Mouse (Mus musculus): ENCODE measurements around the gene Rcsd1. TPM values are rescaled to one million over a fixed set of nuclear protein-coding genes. Genes with fewer than 3 reads are reported as not detected.

The Rcsd1 gene
- polyA plus RNA-seq, 1 experiment from 2014 or later, result 14.9 TPM

DNA sequence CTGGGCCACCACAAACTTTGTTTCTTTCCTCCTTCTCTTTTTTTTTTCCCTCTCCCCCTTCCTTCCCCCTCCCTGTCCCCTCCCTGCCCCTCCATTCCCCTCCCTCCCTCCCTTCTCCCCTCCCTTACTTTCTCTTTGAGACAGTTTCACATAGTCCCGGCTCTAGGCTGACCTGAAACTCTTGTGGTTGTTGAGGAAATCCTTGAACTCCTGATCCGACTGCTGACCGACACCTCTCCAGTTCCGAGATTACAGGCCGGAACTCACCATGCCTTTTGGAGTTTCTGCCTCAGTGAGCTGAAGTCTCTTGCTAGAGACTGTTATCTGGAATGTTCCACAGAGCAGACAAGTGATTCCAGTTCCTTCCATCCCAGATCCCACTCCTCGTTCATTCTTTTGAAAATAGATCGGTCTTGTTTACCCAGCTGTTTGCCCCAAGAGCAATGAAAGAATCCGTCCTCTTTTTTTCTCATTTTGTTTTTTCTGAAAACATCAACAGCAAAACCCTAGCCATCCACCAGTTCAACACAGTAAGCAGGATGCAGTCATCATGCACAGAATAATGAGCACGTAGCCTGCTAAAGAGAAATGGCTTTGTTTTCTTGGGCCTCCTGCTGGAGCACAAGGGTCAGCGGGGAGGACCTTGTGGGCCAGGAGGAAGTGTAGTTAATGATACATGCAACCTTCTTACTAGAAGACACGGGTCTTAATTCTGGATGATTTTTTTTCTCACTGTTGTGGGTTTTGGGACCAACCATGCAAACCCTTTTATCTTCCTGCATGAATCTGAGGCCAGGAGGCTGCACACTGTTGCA is 14.9 kb upstream of the Rcsd1 start:
- Histone ChIP-seq H3K4me2 (ENCODE audit: low read depth, low read length) (no peak overlapping the region), H3K27me3 (replicated peaks; ENCODE audit: control insufficient read depth, insufficient read depth, low read length) (no peaks in the 10 kb centered on the region), H3K36me3 (ENCODE audit: control insufficient read depth, insufficient read depth, low read length) (no peaks in the 10 kb centered on the region), H3K4me3 (ENCODE audit: low read depth, low read length) (no peak overlapping the region), H3K4me1 (ENCODE audit: control insufficient read depth, insufficient read depth, low read length) (no peaks in the 10 kb centered on the region), H3K9me3 (ENCODE audit: control insufficient read depth, low read length) (no peaks in the 10 kb centered on the region), H3K9ac (ENCODE audit: low read depth, low read length) (no peak overlapping the region), H3K27ac (replicated peaks; ENCODE audit: low read depth, low read length) (no peak overlapping the region)
- DNase-seq (ENCODE audit: low spot score) (no peak), ATAC-seq (ENCODE audit: low read depth) (no peak)
- WGBS, result 48% methylated on average over 11 of the region's 11 CpGs

GRCm38 (mm10) chr1:165722531-165723123 is 13.1 kb upstream of the Rcsd1 start:
- DNase-seq (ENCODE audit: low spot score) (no peak), ATAC-seq (ENCODE audit: low read depth) (no peak)
- H3K4me2 ChIP-seq (ENCODE audit: low read depth, low read length), result no peak overlapping the region
- no peaks in the 10 kb centered on the region for H3K27me3 ChIP-seq (replicated peaks; ENCODE audit: control insufficient read depth, insufficient read depth, low read length)
- no peaks in the 10 kb centered on the region for H3K36me3 ChIP-seq (ENCODE audit: control insufficient read depth, insufficient read depth, low read length)
- H3K9ac ChIP-seq (ENCODE audit: low read depth, low read length), result no peak overlapping the region
- H3K27ac ChIP-seq (replicated peaks; ENCODE audit: low read depth, low read length), result no peak overlapping the region
- H3K4me1 ChIP-seq (ENCODE audit: control insufficient read depth, insufficient read depth, low read length), result peaks cover 12% of the 10 kb centered on the region
- H3K4me3 ChIP-seq (ENCODE audit: low read depth, low read length), result no peak overlapping the region
- 86% methylated on average over 9 of the region's 9 CpGs for WGBS
- H3K9me3 ChIP-seq (ENCODE audit: control insufficient read depth, low read length), result no peaks in the 10 kb centered on the region

- DNase-seq (ENCODE audit: low spot score) (no peak), ATAC-seq (ENCODE audit: low read depth) (no peak)
- Histone ChIP-seq H3K9ac (ENCODE audit: low read depth, low read length) (no peak overlapping the region), H3K4me1 (ENCODE audit: control insufficient read depth, insufficient read depth, low read length) (peaks cover 14% of the 10 kb centered on the region), H3K36me3 (ENCODE audit: control insufficient read depth, insufficient read depth, low read length) (no peaks in the 10 kb centered on the region), H3K27ac (replicated peaks; ENCODE audit: low read depth, low read length) (peak overlapping the region; percentile 46; the same call in 1 of the 2 replicates), H3K4me2 (ENCODE audit: low read depth, low read length) (peak overlapping the region; percentile 4; the same call in 1 of the 2 replicates), H3K9me3 (ENCODE audit: control insufficient read depth, low read length) (no peaks in the 10 kb centered on the region), H3K4me3 (ENCODE audit: low read depth, low read length) (no peak overlapping the region), H3K27me3 (replicated peaks; ENCODE audit: control insufficient read depth, insufficient read depth, low read length) (no peaks in the 10 kb centered on the region)
- 57% methylated on average over 15 of the region's 15 CpGs for WGBS
Measured at GRCm38 (mm10) chr1:165718543-165719105, 9.1 kb upstream of the Rcsd1 start.

DNA sequence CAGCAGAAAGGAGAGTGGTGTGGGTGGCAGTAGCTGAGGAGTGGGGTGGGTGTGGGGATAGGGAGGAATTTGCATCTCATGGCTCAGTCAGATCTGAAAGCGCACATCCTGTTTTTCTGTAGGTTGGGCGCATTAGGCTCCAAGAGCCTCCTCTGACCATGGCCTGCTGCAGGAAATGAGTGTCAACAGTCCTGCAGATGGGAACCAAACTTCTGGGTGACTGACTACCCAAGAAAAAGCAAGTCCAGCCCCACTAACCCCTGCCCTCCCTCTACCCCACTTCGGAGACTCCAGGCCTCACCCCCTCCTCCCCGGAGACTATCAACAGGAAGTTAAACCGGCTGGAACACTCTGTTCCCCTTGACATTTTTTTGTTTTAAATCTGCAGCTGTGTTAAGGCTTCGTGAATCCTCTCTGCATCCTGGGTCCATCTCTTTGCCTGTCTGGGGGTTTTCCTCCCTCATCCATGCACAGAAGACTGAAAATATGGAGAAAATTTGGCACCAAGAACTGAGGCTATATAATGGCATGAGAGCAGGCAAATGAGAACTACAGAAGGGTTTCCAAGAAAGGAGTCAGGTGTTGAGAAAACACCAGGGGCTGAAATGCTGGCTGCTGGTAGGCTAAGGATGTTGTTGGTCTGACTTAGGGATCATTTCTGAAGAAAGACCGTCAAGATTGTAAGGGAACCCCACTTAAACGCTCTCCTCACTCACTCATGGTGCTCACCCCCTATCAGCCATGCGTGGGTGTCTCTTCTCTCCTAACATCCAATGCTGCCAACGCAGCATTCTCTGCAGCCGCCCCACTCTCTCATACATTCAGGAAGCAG is 8.4 kb upstream of the Rcsd1 start:
- Histone ChIP-seq H3K36me3 (ENCODE audit: control insufficient read depth, insufficient read depth, low read length) (no peaks in the 10 kb centered on the region), H3K9ac (ENCODE audit: low read depth, low read length) (no peak overlapping the region), H3K27ac (replicated peaks; ENCODE audit: low read depth, low read length) (peak overlapping the region; percentile 46; the same call in 1 of the 2 replicates), H3K4me1 (ENCODE audit: control insufficient read depth, insufficient read depth, low read length) (peaks cover 14% of the 10 kb centered on the region), H3K27me3 (replicated peaks; ENCODE audit: control insufficient read depth, insufficient read depth, low read length) (no peaks in the 10 kb centered on the region), H3K4me2 (ENCODE audit: low read depth, low read length) (peak overlapping the region; percentile 4; the same call in 1 of the 2 replicates), H3K9me3 (ENCODE audit: control insufficient read depth, low read length) (no peaks in the 10 kb centered on the region), H3K4me3 (ENCODE audit: low read depth, low read length) (no peak overlapping the region)
- DNase-seq (ENCODE audit: low spot score), result peak; percentile 49
- ATAC-seq (ENCODE audit: low read depth), result peak; percentile 33; the same call in 1 of the 2 replicates
- WGBS, result 39% methylated on average over 11 of the region's 11 CpGs

DNA sequence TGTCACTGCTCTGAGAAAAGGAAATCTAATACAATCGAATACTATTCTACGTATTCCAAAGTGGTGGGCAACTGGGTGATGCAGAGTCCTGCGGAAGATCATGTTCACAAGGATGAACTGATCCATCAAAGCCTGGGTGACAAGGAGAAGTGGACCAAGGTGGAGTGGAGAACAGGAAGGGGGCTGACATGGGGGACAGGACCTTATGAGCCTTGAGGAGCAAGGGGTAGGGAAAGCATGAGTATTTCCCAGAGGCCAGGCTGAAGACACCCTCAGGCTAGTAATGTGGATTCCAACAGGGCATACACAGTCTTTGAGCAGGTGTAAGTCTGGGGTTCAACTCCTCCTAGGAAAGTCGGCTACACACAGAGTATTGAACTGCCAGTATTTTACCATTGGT is 6.9 kb upstream of the Rcsd1 start:
- H3K4me3 ChIP-seq (ENCODE audit: low read depth, low read length), result no peak overlapping the region
- H3K4me1 ChIP-seq (ENCODE audit: control insufficient read depth, insufficient read depth, low read length), result peaks cover 14% of the 10 kb centered on the region
- ATAC-seq (ENCODE audit: low read depth), result no peak
- no peaks in the 10 kb centered on the region for H3K27me3 ChIP-seq (replicated peaks; ENCODE audit: control insufficient read depth, insufficient read depth, low read length)
- no peak overlapping the region for H3K9ac ChIP-seq (ENCODE audit: low read depth, low read length)
- DNase-seq (ENCODE audit: low spot score), result no peak
- H3K27ac ChIP-seq (replicated peaks; ENCODE audit: low read depth, low read length), result no peak overlapping the region
- H3K36me3 ChIP-seq (ENCODE audit: control insufficient read depth, insufficient read depth, low read length), result no peaks in the 10 kb centered on the region
- H3K9me3 ChIP-seq (ENCODE audit: control insufficient read depth, low read length), result no peaks in the 10 kb centered on the region
- no peak overlapping the region for H3K4me2 ChIP-seq (ENCODE audit: low read depth, low read length)
- 79% methylated on average over 4 of the region's 4 CpGs for WGBS

GRCm38 (mm10) chr1:165713798-165714197 is 4.2 kb upstream of the Rcsd1 start:
- ATAC-seq (ENCODE audit: low read depth), result no peak
- no peak for DNase-seq (ENCODE audit: low spot score)
- Histone ChIP-seq H3K4me3 (ENCODE audit: low read depth, low read length) (no peak overlapping the region), H3K9me3 (ENCODE audit: control insufficient read depth, low read length) (no peaks in the 10 kb centered on the region), H3K4me1 (ENCODE audit: control insufficient read depth, insufficient read depth, low read length) (peaks cover 14% of the 10 kb centered on the region), H3K27ac (replicated peaks; ENCODE audit: low read depth, low read length) (no peak overlapping the region), H3K9ac (ENCODE audit: low read depth, low read length) (no peak overlapping the region), H3K27me3 (replicated peaks; ENCODE audit: control insufficient read depth, insufficient read depth, low read length) (no peaks in the 10 kb centered on the region), H3K36me3 (ENCODE audit: control insufficient read depth, insufficient read depth, low read length) (no peaks in the 10 kb centered on the region), H3K4me2 (ENCODE audit: low read depth, low read length) (no peak overlapping the region)
- 78% methylated on average over 5 of the region's 5 CpGs for WGBS

DNA sequence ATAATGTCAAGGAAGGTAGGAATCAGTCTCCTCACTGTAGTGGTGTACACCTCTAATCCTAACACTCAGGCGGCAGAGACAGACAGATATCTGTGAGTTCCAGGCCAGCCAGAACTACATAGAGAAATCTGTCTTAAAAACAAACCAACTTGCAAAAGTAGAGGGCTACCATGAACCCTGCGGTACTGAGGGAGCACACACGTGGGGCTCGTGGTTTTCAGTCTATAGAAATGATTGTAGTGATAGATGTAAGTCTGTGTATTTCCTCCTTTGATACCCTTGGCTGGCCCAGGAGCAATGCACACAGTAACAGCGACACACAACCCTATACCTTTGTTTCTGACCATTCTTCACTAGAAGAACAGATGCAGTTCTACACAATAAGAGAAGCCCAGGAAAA is 2.4 kb upstream of the Rcsd1 start:
- Histone ChIP-seq H3K4me3 (ENCODE audit: low read depth, low read length) (no peak overlapping the region), H3K27me3 (replicated peaks; ENCODE audit: control insufficient read depth, insufficient read depth, low read length) (no peaks in the 10 kb centered on the region), H3K4me2 (ENCODE audit: low read depth, low read length) (no peak overlapping the region), H3K9me3 (ENCODE audit: control insufficient read depth, low read length) (no peaks in the 10 kb centered on the region), H3K4me1 (ENCODE audit: control insufficient read depth, insufficient read depth, low read length) (no peaks in the 10 kb centered on the region), H3K27ac (replicated peaks; ENCODE audit: low read depth, low read length) (no peak overlapping the region), H3K9ac (ENCODE audit: low read depth, low read length) (no peak overlapping the region), H3K36me3 (ENCODE audit: control insufficient read depth, insufficient read depth, low read length) (no peaks in the 10 kb centered on the region)
- no peak for ATAC-seq (ENCODE audit: low read depth)
- WGBS, result 91% methylated on average over 5 of the region's 5 CpGs
- no peak for DNase-seq (ENCODE audit: low spot score)

GRCm38 (mm10) chr1:165708686-165709380 is 724 bp downstream of the Rcsd1 start:
- Histone ChIP-seq H3K4me2 (ENCODE audit: low read depth, low read length) (peak overlapping the region; percentile 72), H3K9me3 (ENCODE audit: control insufficient read depth, low read length) (no peaks in the 10 kb centered on the region), H3K27me3 (replicated peaks; ENCODE audit: control insufficient read depth, insufficient read depth, low read length) (no peaks in the 10 kb centered on the region), H3K36me3 (ENCODE audit: control insufficient read depth, insufficient read depth, low read length) (no peaks in the 10 kb centered on the region), H3K9ac (ENCODE audit: low read depth, low read length) (peak overlapping the region; percentile 69; the same call in 1 of the 2 replicates), H3K27ac (replicated peaks; ENCODE audit: low read depth, low read length) (no peak overlapping the region; the same call in 1 of the 2 replicates), H3K4me3 (ENCODE audit: low read depth, low read length) (peak overlapping the region; percentile 61), H3K4me1 (ENCODE audit: control insufficient read depth, insufficient read depth, low read length) (peaks cover 3% of the 10 kb centered on the region; the same call in 1 of the 2 replicates)
- no peak for DNase-seq (ENCODE audit: low spot score)
- WGBS, result 36% methylated on average over 9 of the region's 9 CpGs
- no peak for ATAC-seq (ENCODE audit: low read depth)
